Mouse (Mus musculus) kidney, adult 9 months (tissue): ENCODE data around the gene Foxd3.
"Not testable (repeated sequence)": the region's sequence is repeated elsewhere in the genome, so short reads cannot be mapped to it uniquely, and the experiment has no call there.

Experiments used
- DNase-seq: peaks from one replicate; pipeline ENCODE4 v3.0.0; 2022

The Foxd3 gene

GRCm38 (mm10) chr4:99655937-99656604 is at the start of gene Foxd3:
Gene Foxd3, plus strand, starts transcription at chr4:99656299.
- DNase-seq, result no peak

- no peak for DNase-seq
Observed at GRCm38 (mm10) chr4:99612156-99612555, 43.9 kb upstream of the Foxd3 start.

DNA sequence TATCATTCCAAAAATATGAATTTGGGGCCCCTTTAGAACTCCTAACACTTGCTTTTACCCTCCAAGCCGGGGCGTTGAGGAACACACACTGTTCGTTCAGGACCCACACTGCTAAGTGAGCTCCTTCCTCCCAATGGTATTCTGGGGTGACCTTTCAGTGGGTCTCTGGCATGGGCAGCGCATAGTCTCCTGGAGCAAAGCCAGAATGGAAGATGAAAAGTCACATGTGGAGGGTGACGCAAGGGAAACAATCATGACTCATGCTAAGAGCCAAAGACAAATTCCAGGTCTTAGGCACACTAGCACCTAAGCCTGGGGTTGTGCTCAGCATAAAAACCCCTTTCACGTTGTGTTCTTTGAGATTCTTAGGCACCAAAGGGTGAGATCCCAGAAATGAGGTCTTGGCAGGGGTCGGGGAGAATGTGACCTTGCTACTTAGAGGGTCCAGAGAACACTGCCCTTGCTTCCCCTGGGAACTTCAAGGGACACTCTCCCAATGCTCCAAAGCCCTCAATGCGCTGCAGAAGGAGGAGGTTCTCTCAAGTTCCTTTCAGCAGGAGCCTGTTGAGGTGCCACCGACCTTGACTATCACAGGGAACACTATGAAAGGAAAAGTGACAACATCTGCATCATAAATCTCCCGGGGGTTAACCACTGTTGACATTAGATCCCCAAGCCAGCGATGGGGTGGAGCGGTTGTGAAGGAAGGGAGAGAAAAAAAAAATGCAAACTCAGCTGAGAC is 43.3 kb upstream of the Foxd3 start:
- no peak for DNase-seq

DNA sequence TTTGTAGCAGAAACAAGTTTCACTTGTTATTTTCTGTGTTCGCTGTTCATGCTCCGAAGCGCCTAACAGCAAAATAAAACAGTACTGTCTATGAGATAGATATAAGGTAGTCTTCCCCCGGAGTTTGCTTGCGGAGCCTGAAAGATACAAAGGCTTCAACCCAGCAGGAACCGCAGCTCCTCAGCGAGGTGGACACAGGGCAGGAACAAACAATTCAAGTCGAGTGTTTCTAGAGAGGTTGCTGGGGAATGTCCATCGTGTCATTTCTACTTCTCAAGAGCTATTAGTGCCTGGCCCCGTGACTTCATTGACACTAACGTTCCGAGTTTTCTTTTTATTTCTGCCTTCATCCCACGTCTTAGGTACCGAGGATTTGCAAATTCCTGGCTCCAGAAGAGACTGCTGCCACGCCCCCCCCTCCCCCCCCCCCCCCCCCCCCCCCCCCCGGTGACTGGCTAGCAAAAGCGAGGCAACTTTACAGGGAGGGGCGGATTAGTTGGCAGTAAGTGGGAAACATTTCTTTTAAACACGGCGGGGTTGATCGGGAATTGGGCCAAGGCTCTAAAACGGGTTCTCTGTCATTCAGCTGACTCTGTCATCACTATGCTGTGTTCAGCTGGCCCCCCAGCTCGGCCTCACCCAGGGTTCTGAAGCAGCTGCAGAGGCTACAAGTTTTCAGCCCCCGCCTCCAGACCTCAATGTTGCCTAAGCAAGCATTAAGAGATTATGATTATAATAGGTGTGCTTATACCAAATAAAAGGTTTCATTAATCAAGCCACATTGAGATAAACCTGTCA is 29.9 kb upstream of the Foxd3 start:
- DNase-seq, result no peak

GRCm38 (mm10) chr4:99627057-99627456 is 29.0 kb upstream of the Foxd3 start:
- no peak for DNase-seq

DNA sequence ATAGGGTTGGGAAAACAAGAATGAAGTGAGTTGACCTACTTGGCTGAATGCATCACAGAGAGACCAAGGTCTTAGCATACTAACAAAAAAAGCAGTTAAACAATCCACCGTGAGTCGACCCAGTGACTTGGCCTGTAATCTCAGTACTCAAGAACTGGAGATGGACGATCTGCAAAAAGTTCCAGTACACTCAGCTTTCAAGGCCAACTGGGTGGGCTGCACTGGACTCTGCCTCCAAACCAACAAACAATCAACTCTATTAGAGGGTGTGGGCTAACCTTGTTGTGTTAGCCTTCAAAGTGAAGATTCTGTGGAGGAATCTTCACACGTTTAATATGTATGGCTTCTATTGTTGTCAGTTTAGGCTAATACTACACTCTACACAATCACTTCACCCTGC is 20.1 kb upstream of the Foxd3 start:
- no peak for DNase-seq

- DNase-seq, result no peak
Observed at GRCm38 (mm10) chr4:99636711-99637110, 19.4 kb upstream of the Foxd3 start.

GRCm38 (mm10) chr4:99640619-99641018 is 15.5 kb upstream of the Foxd3 start:
- not testable (repeated sequence) for DNase-seq

GRCm38 (mm10) chr4:99641920-99642319 is 14.2 kb upstream of the Foxd3 start:
- no peak for DNase-seq

GRCm38 (mm10) chr4:99645560-99645959 is 10.5 kb upstream of the Foxd3 start:
- no peak for DNase-seq

DNA sequence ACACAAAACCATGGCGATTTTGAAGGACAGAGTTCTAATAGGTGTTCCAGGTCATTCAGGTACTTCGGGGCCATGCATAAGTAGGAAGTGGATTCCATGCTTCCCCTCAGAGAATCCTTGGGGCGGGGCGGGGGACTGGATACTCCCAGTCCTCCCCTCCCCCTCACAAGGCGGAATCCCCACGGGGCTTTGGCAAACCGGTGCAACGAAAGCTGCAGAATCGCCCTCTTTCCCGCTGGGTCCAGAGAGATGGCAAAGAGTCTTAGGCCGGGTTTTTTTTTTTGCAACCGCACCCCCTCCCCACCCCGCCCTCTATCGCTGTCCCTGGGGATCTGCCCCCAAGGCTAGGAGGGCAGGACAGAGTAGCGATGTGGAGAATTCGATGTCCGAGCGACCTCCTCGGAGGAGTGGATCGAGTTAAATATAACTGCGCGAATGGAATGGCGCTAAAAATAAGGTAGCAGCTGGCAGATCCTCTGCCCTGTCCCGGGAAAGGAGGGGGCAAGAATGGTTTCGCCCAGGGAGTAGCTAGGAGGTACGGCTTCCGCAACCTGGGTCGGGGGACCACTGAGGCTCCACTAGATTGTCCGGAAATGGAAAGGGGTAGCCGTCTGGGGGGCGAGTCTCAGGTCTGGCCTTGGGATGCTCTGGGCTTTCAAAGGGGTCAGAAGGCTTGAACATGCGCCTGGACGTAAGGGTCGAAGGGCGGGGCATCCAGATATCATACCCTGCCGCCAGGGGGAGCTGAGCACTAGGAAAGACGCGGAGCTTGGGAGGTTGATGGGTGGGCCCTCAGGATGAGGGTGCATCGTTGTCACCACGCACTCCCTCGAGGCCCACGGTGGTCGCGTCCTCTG is 5.8 kb upstream of the Foxd3 start:
- no peak for DNase-seq

- DNase-seq, result no peak
Observed at GRCm38 (mm10) chr4:99650945-99651690, 5.0 kb upstream of the Foxd3 start.

- no peak for DNase-seq
Observed at GRCm38 (mm10) chr4:99651823-99652450, 4.2 kb upstream of the Foxd3 start.

- DNase-seq, result no peak
Observed at GRCm38 (mm10) chr4:99652576-99653210, 3.4 kb upstream of the Foxd3 start.

GRCm38 (mm10) chr4:99653216-99653607 is 2.9 kb upstream of the Foxd3 start:
- DNase-seq, result no peak

- DNase-seq, result no peak
Observed at GRCm38 (mm10) chr4:99653608-99654221, 2.4 kb upstream of the Foxd3 start.

- no peak for DNase-seq
Observed at GRCm38 (mm10) chr4:99654621-99655296, 1.3 kb upstream of the Foxd3 start.

GRCm38 (mm10) chr4:99656605-99657429 is 718 bp downstream of the Foxd3 start:
- DNase-seq, result no peak

DNA sequence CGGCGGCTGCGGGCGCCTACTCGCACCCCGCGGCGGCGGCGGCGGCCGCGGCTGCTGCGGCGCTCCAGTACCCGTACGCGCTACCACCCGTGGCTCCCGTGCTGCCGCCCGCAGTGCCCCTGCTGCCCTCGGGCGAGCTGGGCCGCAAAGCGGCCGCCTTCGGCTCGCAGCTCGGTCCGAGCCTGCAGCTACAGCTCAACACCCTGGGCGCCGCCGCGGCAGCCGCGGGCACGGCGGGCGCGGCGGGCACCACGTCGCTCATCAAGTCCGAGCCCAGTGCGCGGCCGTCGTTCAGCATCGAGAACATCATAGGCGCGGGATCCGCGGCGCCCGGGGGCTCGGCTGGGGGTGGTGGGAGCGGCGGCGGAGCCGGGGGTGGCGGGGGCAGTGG is 1.3 kb downstream of the Foxd3 start:
- DNase-seq, result no peak
